Mouse (Mus musculus) activated CD4-positive, CD25-positive, alpha-beta regulatory T cell, adult 9 weeks (primary cell): ENCODE measurements around the gene 1190002N15Rik. TPM values are rescaled to one million over a fixed set of nuclear protein-coding genes. Genes with fewer than 3 reads are reported as not detected.

ENCODE experiments used
- polyA plus RNA-seq: library from polyadenylated mRNA; unstranded; fragments of 100-300 nt; shearing (Covaris generic); gene quantifications from one replicate; pipeline ENCODE4 v1.2.1, GENCODE M21; 2017

The 1190002N15Rik gene
- 1.2 TPM for polyA plus RNA-seq

DNA sequence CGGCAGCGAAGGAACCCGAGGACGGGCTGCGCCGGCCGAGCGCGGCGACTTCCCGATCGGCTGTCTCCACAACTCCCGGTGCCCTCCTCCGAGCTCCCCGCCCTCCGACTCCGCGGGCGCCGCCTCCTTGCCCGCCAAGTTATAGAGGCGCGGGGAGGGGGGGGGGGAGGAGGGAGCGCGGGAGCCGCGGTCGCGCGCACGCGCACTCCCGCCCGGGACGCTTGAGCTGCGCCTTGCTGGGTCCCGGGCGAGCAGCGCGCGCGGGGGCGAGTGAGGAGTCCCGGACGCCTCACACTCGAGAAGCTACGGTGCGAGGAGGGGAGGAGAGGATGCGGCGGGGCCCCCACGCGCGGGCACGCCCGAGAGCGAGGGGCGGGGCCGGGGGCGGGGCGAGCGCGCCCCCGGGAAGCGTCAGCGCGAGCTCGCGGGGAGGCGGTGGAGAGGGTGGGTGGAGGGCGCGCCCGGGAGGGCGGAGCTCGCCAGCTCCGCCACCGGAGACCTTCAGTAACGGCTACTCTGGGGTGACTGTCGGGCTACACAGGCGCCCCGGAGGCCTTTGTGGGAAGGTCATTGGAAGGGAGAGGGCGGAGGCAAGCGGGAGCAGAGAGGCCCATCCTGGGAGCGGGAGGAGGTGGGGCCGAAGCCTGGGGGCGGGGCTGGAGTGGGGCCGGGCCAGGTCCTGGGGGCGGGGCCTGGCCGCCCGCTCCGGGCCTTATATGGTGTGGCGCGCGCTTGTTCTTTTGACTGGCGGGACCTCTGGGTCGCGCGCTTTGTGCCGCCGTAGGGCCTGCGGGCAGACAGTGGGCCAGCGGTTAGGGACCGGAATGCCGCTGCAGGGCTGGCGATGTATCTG lies at the start of gene 1190002N15Rik:
Gene 1190002N15Rik (minus strand): TSS at position 112 of the 853 bp plus-strand sequence.

Other genes with a start within 250 kb of the 1190002N15Rik start
- 63.6 TPM for gene Slc9a9, start 131.8 kb upstream of the 1190002N15Rik start, polyA plus RNA-seq